Mouse (Mus musculus) megakaryocyte, embryonic 14.5 days (primary cell): Measurements from ENCODE around the gene Ppp1r18. TPM values are rescaled to one million over a fixed set of nuclear protein-coding genes. Genes with fewer than 3 reads are reported as not detected.
"Not testable (repeated sequence)": the region's sequence is repeated elsewhere in the genome, so short reads cannot be mapped to it uniquely, and the experiment has no call there.

Source experiments
- H3K27me3 ChIP-seq: replicated peaks from 2 replicates; pipeline ENCODE3; 2012; ENCODE audit warnings: inconsistent platforms
- H3K36me3 ChIP-seq: replicated peaks from 2 replicates; pipeline ENCODE3; 2012; ENCODE audit warnings: low read length, inconsistent platforms, mixed read lengths
- H3K4me1 ChIP-seq: 2 replicates; pipeline ENCODE4 v1.6.1; 2012; ENCODE audit warnings: inconsistent platforms
- H3K4me3 ChIP-seq: replicated peaks from 2 replicates; pipeline ENCODE3; 2012; ENCODE audit warnings: moderate library complexity, mild to moderate bottlenecking, inconsistent platforms
- H3K9me3 ChIP-seq: 2 replicates; pipeline ENCODE4 v1.6.1; 2012; ENCODE audit warnings: inconsistent platforms
- FLI1 ChIP-seq: IDR thresholded peaks from 2 replicates; pipeline ENCODE4 v1.6.1; 2012; ENCODE audit warnings: low read length, inconsistent platforms, mixed read lengths
- GATA1 ChIP-seq: IDR thresholded peaks from 3 replicates; pipeline ENCODE4 v1.6.1; 2012; ENCODE audit warnings: mixed read lengths, low read length, inconsistent platforms, borderline replicate concordance
- polyA plus RNA-seq: library from polyadenylated mRNA; stranded (reverse); fragments of >175 nt; gene quantifications from 2 replicates; pipeline ENCODE4 v1.2.3, GENCODE M21; 2012; ENCODE audit warnings: low replicate concordance; ENCODE audit not compliant: insufficient read depth

Gene Ppp1r18
- polyA plus RNA-seq, 1 experiment: 153 TPM

GRCm38 (mm10) chr17:35836178-35836965 is 29.0 kb upstream of the Ppp1r18 start:
- H3K4me1 ChIP-seq: peaks cover 59% of the 10 kb centered on the region

GRCm38 (mm10) chr17:35836991-35837422 is 28.4 kb upstream of the Ppp1r18 start:
- Histone ChIP-seq H3K9me3 (no peaks in the 10 kb centered on the region), H3K36me3 (peaks cover 48% of the 10 kb centered on the region), H3K4me1 (peaks cover 63% of the 10 kb centered on the region), H3K27me3 (no peaks in the 10 kb centered on the region), H3K4me3 (peak overlapping the region; percentile 96)
- TF ChIP-seq FLI1 (no peak), GATA1 (no peak)

More at GRCm38 (mm10) chr17:35836178-35836965, 29.0 kb upstream of the Ppp1r18 start:
- peak overlapping the region; percentile 96 for H3K4me3 ChIP-seq
- TF ChIP-seq GATA1 (no peak), FLI1 (no peak)
- peaks cover 55% of the 10 kb centered on the region for H3K36me3 ChIP-seq
- H3K9me3 ChIP-seq: no peaks in the 10 kb centered on the region
- H3K27me3 ChIP-seq: no peaks in the 10 kb centered on the region

- Histone ChIP-seq H3K4me3 (peak overlapping the region; percentile 96), H3K27me3 (no peaks in the 10 kb centered on the region), H3K9me3 (no peaks in the 10 kb centered on the region), H3K4me1 (peaks cover 65% of the 10 kb centered on the region), H3K36me3 (peaks cover 43% of the 10 kb centered on the region)
- TF ChIP-seq FLI1 (no peak), GATA1 (no peak)
Observed at GRCm38 (mm10) chr17:35837487-35837886, 27.9 kb upstream of the Ppp1r18 start.

- H3K4me3 ChIP-seq: peak within 1 kb of the TSS; percentile 96
Observed at GRCm38 (mm10) chr17:35838122-35838544, 27.3 kb upstream of the Ppp1r18 start, which contains the start of gene Tubb5. Gene Tubb5 (minus strand): TSS chr17:35838306.

GRCm38 (mm10) chr17:35838570-35838969 is 26.8 kb upstream of the Ppp1r18 start:
- H3K9me3 ChIP-seq: no peaks in the 10 kb centered on the region
- no peak for TF ChIP-seq FLI1
- H3K4me3 ChIP-seq: peak overlapping the region; percentile 96
- no peaks in the 10 kb centered on the region for H3K27me3 ChIP-seq
- H3K36me3 ChIP-seq: peaks cover 33% of the 10 kb centered on the region
- peaks cover 63% of the 10 kb centered on the region for H3K4me1 ChIP-seq

More at GRCm38 (mm10) chr17:35838122-35838544, 27.3 kb upstream of the Ppp1r18 start, which contains the start of gene Tubb5:
- Histone ChIP-seq H3K4me1 (peaks cover 65% of the 10 kb centered on the region), H3K9me3 (no peaks in the 10 kb centered on the region), H3K27me3 (no peaks in the 10 kb centered on the region), H3K36me3 (peaks cover 37% of the 10 kb centered on the region)
- TF ChIP-seq GATA1 (no peak), FLI1 (no peak)

GRCm38 (mm10) chr17:35839002-35839401 is 26.4 kb upstream of the Ppp1r18 start:
- peaks cover 29% of the 10 kb centered on the region for H3K36me3 ChIP-seq
- peak overlapping the region; percentile 96 for H3K4me3 ChIP-seq
- not testable (repeated sequence) for H3K27me3 ChIP-seq, H3K9me3 ChIP-seq
- H3K4me1 ChIP-seq: peaks cover 59% of the 10 kb centered on the region

- Histone ChIP-seq H3K27me3 (no peaks in the 10 kb centered on the region), H3K36me3 (peaks cover 27% of the 10 kb centered on the region), H3K4me1 (peaks cover 45% of the 10 kb centered on the region), H3K4me3 (peak overlapping the region; percentile 85), H3K9me3 (no peaks in the 10 kb centered on the region)
- no peak for TF ChIP-seq FLI1
- no peak for TF ChIP-seq GATA1
Observed at GRCm38 (mm10) chr17:35840561-35840960, 24.8 kb upstream of the Ppp1r18 start.

GRCm38 (mm10) chr17:35841076-35841950 is 24.1 kb upstream of the Ppp1r18 start, which contains the start of gene Mdc1:
Gene Mdc1 (plus strand): TSS chr17:35841515.
- Histone ChIP-seq H3K27me3 (no peaks in the 10 kb centered on the region), H3K4me1 (peaks cover 37% of the 10 kb centered on the region), H3K4me3 (peak within 1 kb of the TSS; percentile 92), H3K9me3 (no peaks in the 10 kb centered on the region), H3K36me3 (peaks cover 27% of the 10 kb centered on the region)
- TF ChIP-seq GATA1 (no peak), FLI1 (peak; percentile 37; the same call in 1 of the 2 replicates)

- Histone ChIP-seq H3K27me3 (no peaks in the 10 kb centered on the region), H3K4me1 (peaks cover 30% of the 10 kb centered on the region), H3K9me3 (no peaks in the 10 kb centered on the region), H3K36me3 (peaks cover 26% of the 10 kb centered on the region), H3K4me3 (peak overlapping the region; percentile 92)
- TF ChIP-seq GATA1: no peak
- TF ChIP-seq FLI1: no peak
Observed at GRCm38 (mm10) chr17:35842006-35842405, 23.4 kb upstream of the Ppp1r18 start.
